Mouse (Mus musculus) myocyte (in vitro differentiated cells): ENCODE measurements around the gene Eya4. TPM values are rescaled to one million over a fixed set of nuclear protein-coding genes. Genes with fewer than 3 reads are reported as not detected.
A peak's percentile ranks its signal among the peaks of the same experiment; 100 is the strongest.

Source experiments
- H3K27me3 ChIP-seq: one replicate; pipeline ENCODE4 v1.6.1; 2011; ENCODE audit not compliant: control insufficient read depth, insufficient read depth, insufficient read length
- H3K36me3 ChIP-seq: one replicate; pipeline ENCODE4 v1.6.1; 2011; ENCODE audit not compliant: control insufficient read depth, insufficient read depth
- H3K4me2 ChIP-seq: one replicate; pipeline ENCODE4 v1.6.1; 2011; ENCODE audit warnings: low read depth, control low read depth
- H3K4me3 ChIP-seq: one replicate; pipeline ENCODE4 v1.5.1; 2011; ENCODE audit warnings: mild to moderate bottlenecking, control low read depth, moderate library complexity
- H3K79me2 ChIP-seq: one replicate; pipeline ENCODE4 v1.6.1; 2011; ENCODE audit not compliant: control insufficient read depth, insufficient read depth
- H3ac ChIP-seq: one replicate; pipeline ENCODE4 v1.6.1; 2011; ENCODE audit not compliant: control insufficient read depth, insufficient read length
- CEBPB ChIP-seq: IDR thresholded peaks from 2 replicates; pipeline ENCODE4 v1.6.1; 2011; ENCODE audit warnings: mild to moderate bottlenecking, moderate library complexity; ENCODE audit not compliant: poor library complexity, insufficient read depth, severe bottlenecking
- E2F4 ChIP-seq: IDR thresholded peaks from one replicate; pipeline ENCODE4 v1.6.1; 2011; ENCODE audit warnings: mild to moderate bottlenecking, control low read depth, moderate library complexity; ENCODE audit not compliant: insufficient read depth
- MAX ChIP-seq: IDR thresholded peaks from one replicate; pipeline ENCODE4 v1.6.1; 2011; ENCODE audit warnings: low read depth, mild to moderate bottlenecking, control low read depth
- MYOD1 ChIP-seq, 3 experiments: IDR thresholded peaks; one replicate each; pipeline ENCODE4 v1.6.1; 2011; ENCODE audit warnings: control low read depth in 2 of 3, low read depth in 2 of 3, mild to moderate bottlenecking in 2 of 3, moderate library complexity in 1 of 3; ENCODE audit not compliant: insufficient read length in 2 of 3, control insufficient read depth in 1 of 3
- MYOG ChIP-seq, 3 experiments: IDR thresholded peaks; one replicate each; pipeline ENCODE4 v1.6.1; 2011; ENCODE audit warnings: control low read depth in 2 of 3, low read depth in 2 of 3, mild to moderate bottlenecking in 2 of 3; ENCODE audit not compliant: insufficient read length in 2 of 3, control insufficient read depth in 1 of 3, insufficient read depth in 1 of 3
- POLR2A ChIP-seq: IDR thresholded peaks from one replicate; pipeline ENCODE4 v1.6.1; 2011; ENCODE audit warnings: low read depth, mild to moderate bottlenecking, control low read depth, moderate library complexity; ENCODE audit not compliant: insufficient read length
- POLR2AphosphoS2 ChIP-seq: IDR thresholded peaks from one replicate; pipeline ENCODE4 v1.6.1; 2011; ENCODE audit warnings: low read depth, control low read depth; ENCODE audit not compliant: insufficient read length
- REST ChIP-seq: IDR thresholded peaks from one replicate; pipeline ENCODE4 v1.6.1; 2011; ENCODE audit warnings: mild to moderate bottlenecking, control low read depth, moderate library complexity; ENCODE audit not compliant: insufficient read depth, insufficient read length
- SRF ChIP-seq: IDR thresholded peaks from one replicate; pipeline ENCODE4 v1.6.1; 2011; ENCODE audit warnings: low read depth; ENCODE audit not compliant: control insufficient read depth, insufficient read length
- TCF12 ChIP-seq: IDR thresholded peaks from one replicate; pipeline ENCODE4 v1.6.1; 2011; ENCODE audit warnings: mild to moderate bottlenecking, control low read depth; ENCODE audit not compliant: poor library complexity, insufficient read depth, severe bottlenecking
- TCF3 ChIP-seq: IDR thresholded peaks from one replicate; pipeline ENCODE4 v1.6.1; 2011; ENCODE audit warnings: low read depth, control low read depth; ENCODE audit not compliant: insufficient read length
- USF1 ChIP-seq: IDR thresholded peaks from one replicate; pipeline ENCODE4 v1.6.1; 2011; ENCODE audit warnings: low read depth, mild to moderate bottlenecking, control low read depth, moderate library complexity
- polyA plus RNA-seq: library from polyadenylated mRNA; unstranded; fragments of >200 nt; fragmentation: generic; extraction: Trizol; gene quantifications from one replicate; pipeline ENCODE4 v1.2.1, GENCODE M21; 2012; ENCODE audit warnings: missing spikeins

Eya4 gene
- polyA plus RNA-seq, 1 experiment = 8.8 TPM

DNA sequence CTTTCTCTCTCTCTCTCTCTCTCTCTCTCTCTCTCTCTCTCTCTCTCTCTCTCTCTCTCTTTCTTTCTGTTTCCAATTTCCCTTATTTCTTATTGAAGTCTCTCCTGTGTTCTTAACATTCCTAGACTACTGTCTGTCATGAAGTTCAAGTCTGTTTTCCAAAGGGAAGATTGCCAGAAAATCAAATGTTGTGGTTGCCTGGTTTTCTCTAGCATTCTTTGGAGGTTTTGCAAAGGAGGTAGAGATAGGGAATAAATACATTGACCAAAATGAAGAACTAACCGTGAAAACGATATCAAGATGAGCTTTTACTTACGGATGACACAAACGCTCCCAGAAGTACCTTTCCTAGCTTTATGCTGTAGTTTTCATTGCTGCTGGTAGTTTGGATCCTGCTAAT, 148.0 kb downstream of the Eya4 start:
- Histone ChIP-seq H3ac (no peak overlapping the region), H3K4me3 (no peak overlapping the region), H3K36me3 (no peaks in the 10 kb centered on the region), H3K27me3 (no peaks in the 10 kb centered on the region), H3K79me2 (peaks cover 12% of the 10 kb centered on the region), H3K4me2 (peak overlapping the region; percentile 82)
- TF ChIP-seq TCF3 (no peak), TCF12 (no peak), POLR2A (no peak), SRF (no peak), E2F4 (no peak), POLR2AphosphoS2 (no peak), MYOG (IDR thresholded peaks at IDR 0.05; ENCODE audit: control insufficient read depth in 1 of 3, insufficient read depth in 1 of 3, insufficient read length in 2 of 3, low read depth in 2 of 3) (no peak), REST (no peak), MYOD1 (IDR thresholded peaks at IDR 0.05; ENCODE audit: control insufficient read depth in 1 of 3, insufficient read length in 2 of 3, low read depth in 2 of 3) (no peak), CEBPB (no peak), USF1 (no peak), MAX (no peak)

DNA sequence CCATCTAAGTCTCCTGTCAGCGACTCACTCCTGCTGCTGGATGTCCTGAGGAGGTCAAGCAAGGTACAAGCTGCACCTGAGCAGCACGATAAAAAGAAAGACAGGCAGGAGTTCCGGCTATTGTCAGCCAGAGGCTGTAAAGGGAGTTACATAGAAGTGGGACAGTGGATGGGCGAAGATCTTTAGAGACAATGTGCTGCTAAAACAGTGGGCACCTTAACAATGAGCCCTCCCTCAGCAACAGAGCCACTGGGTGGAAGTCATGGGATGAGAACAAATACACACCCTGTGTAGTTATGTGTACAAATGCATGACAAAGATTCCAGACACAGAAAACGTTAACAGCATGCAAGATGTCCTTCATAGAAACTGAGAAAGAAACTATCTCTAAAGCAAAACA, 152.3 kb downstream of the Eya4 start:
- Histone ChIP-seq H3K36me3 (no peaks in the 10 kb centered on the region), H3ac (no peak overlapping the region), H3K4me3 (no peak overlapping the region), H3K4me2 (no peak overlapping the region), H3K27me3 (no peaks in the 10 kb centered on the region), H3K79me2 (peaks cover 4% of the 10 kb centered on the region)
- TF ChIP-seq MYOD1 (IDR thresholded peaks at IDR 0.05; ENCODE audit: control insufficient read depth in 1 of 3, insufficient read length in 2 of 3, low read depth in 2 of 3) (no peak), CEBPB (no peak), TCF12 (no peak), POLR2AphosphoS2 (no peak), TCF3 (no peak), MAX (no peak), USF1 (no peak)

DNA sequence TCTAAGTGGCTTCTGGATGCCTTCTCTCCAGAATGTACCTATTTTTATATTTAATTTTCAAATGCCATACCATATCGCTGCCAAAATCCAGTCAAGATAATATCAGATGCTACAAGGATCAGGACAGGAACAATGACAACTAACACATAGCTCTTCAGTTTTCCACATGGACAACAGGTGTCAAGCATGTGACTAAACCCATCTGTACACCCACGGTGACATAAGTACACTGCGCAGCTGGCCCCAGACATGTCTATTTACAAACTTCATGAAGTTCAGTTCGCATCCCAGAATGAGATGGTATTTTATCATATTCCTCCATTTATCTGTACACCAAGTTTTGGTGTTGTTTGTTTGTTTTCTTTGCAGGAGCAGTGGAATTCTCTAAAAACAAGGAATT, 154.2 kb downstream of the Eya4 start:
- Histone ChIP-seq H3K27me3 (no peaks in the 10 kb centered on the region), H3K36me3 (no peaks in the 10 kb centered on the region), H3K79me2 (peaks cover 4% of the 10 kb centered on the region), H3K4me3 (no peak overlapping the region), H3K4me2 (no peak overlapping the region), H3ac (no peak overlapping the region)
- TF ChIP-seq TCF12 (peak; percentile 33), USF1 (no peak), MYOD1 (IDR thresholded peaks at IDR 0.05; ENCODE audit: control insufficient read depth in 1 of 3, insufficient read length in 2 of 3, low read depth in 2 of 3) (peak in 2 of 3 experiments; percentile 78), REST (no peak), TCF3 (peak; percentile 16), SRF (no peak)

DNA sequence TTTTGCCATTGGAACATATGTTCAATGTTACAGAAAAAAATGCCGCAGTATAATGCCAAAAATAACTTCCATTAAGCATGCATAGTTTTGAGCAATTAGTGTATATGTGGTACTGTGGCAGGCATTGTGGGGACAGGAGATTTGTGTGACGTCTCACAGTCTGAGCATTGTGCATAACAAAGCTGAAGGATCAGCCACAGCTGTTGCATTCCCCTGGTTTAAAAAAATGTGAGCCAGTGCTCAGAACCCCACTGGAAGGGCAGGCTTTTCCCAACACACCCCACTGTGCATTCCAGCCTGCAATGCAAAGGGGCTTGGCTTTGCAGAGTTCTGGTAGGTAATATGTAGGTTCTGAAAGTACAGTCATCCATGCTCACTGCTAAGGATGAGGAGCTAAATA, 155.2 kb downstream of the Eya4 start:
- Histone ChIP-seq H3K4me3 (no peak overlapping the region), H3K27me3 (no peaks in the 10 kb centered on the region), H3K4me2 (peak overlapping the region; percentile 48), H3ac (no peak overlapping the region), H3K36me3 (no peaks in the 10 kb centered on the region), H3K79me2 (peaks cover under 1% of the 10 kb centered on the region)
- peak; percentile 33 to 86 (median 84) for TF ChIP-seq MYOD1 (IDR thresholded peaks at IDR 0.05; ENCODE audit: control insufficient read depth in 1 of 3, insufficient read length in 2 of 3, low read depth in 2 of 3)
- TF ChIP-seq POLR2A = no peak
- TF ChIP-seq MYOG (IDR thresholded peaks at IDR 0.05; ENCODE audit: control insufficient read depth in 1 of 3, insufficient read depth in 1 of 3, insufficient read length in 2 of 3, low read depth in 2 of 3) = peak; percentile 7 to 91 (median 70)
- peak; percentile 52 for TF ChIP-seq TCF12
- no peak for TF ChIP-seq CEBPB
- no peak for TF ChIP-seq REST

DNA sequence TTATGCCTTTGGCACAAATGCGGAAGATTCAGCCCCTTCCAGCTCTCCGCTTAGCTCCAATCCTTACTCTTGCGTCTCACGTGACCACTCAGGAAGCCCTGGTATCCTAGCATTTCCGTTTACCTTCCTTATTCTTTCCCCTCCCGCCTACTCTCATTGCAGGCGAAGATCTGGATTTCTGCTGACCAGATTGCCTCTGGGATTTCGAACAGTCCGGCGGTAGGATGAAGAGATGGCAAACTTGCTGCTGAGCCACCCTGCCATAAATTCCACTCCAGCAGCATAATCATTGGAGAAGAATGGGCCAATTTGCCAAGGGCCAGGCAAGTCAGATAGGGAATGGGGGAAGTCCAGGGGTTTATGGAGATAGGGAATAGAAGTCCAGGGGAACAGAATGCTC, 160.8 kb downstream of the Eya4 start:
- no peak overlapping the region for H3ac ChIP-seq
- H3K4me3 ChIP-seq = no peak overlapping the region
- no peaks in the 10 kb centered on the region for H3K36me3 ChIP-seq
- peaks cover 9% of the 10 kb centered on the region for H3K79me2 ChIP-seq
- no peak overlapping the region for H3K4me2 ChIP-seq
- H3K27me3 ChIP-seq = no peaks in the 10 kb centered on the region
- TF ChIP-seq MYOG (IDR thresholded peaks at IDR 0.05; ENCODE audit: control insufficient read depth in 1 of 3, insufficient read depth in 1 of 3, insufficient read length in 2 of 3, low read depth in 2 of 3) = no peak
- no peak for TF ChIP-seq SRF
- TF ChIP-seq POLR2A = no peak
